Mouse (Mus musculus) hindbrain, embryonic 14.5 days (tissue): ENCODE measurements around the gene Tfrc. TPM values are rescaled to one million over a fixed set of nuclear protein-coding genes. Genes with fewer than 3 reads are reported as not detected.

Source experiments
- ATAC-seq: fragments of 200-750 bp; cut with Nextera tagmentation; 2 replicates; pipeline ENCODE4 v1.8.0; 2017; ENCODE audit warnings: moderate number of reproducible peaks, mild to moderate bottlenecking, moderate TSS enrichment, moderate library complexity; ENCODE audit not compliant: low FRiP score
- DNase-seq: peaks from one replicate; pipeline ENCODE4 v3.0.0-alpha.2; 2015; ENCODE audit warnings: low spot score
- H3K27ac ChIP-seq: fragments of 300-500 bp; sonication (generic); 2 replicates; pipeline ENCODE4 v1.5.1; 2014; ENCODE audit warnings: mild to moderate bottlenecking, moderate library complexity
- H3K27me3 ChIP-seq: fragments of 300-500 bp; sonication (generic); 2 replicates; pipeline ENCODE4 v1.6.1; 2014; ENCODE audit warnings: mild to moderate bottlenecking, low read length, mixed read lengths; ENCODE audit not compliant: control insufficient read depth, insufficient read depth
- H3K36me3 ChIP-seq: fragments of 300-500 bp; sonication (generic); replicated peaks from 2 replicates; pipeline ENCODE4 v1.6.1; 2014; ENCODE audit not compliant: control insufficient read depth, insufficient read depth
- H3K4me1 ChIP-seq: fragments of 300-500 bp; sonication (generic); replicated peaks from 2 replicates; pipeline ENCODE4 v1.6.1; 2014; ENCODE audit warnings: antibody characterized with exemption, low read length, mixed read lengths; ENCODE audit not compliant: control insufficient read depth, insufficient read depth
- H3K4me2 ChIP-seq: fragments of 300-500 bp; sonication (generic); replicated peaks from 2 replicates; pipeline ENCODE4 v1.6.1; 2014; ENCODE audit warnings: mild to moderate bottlenecking, moderate library complexity
- H3K4me3 ChIP-seq: fragments of 300-500 bp; sonication (generic); replicated peaks from 2 replicates; pipeline ENCODE4 v1.5.1; 2014; ENCODE audit warnings: mild to moderate bottlenecking, low read length
- H3K9ac ChIP-seq: fragments of 300-500 bp; sonication (generic); 2 replicates; pipeline ENCODE4 v1.6.1; 2014
- H3K9me3 ChIP-seq: fragments of 300-500 bp; sonication (generic); 2 replicates; pipeline ENCODE4 v1.6.1; 2016; ENCODE audit warnings: low read length; ENCODE audit not compliant: control insufficient read depth
- WGBS: fragments of 180-500 bp; shearing (Covaris S2); extraction: QIAGEN DNeasy Blood & Tissue Kit; methylation state at CpG from one replicate; pipeline ENCODE4 v1.1.7; 2014; 5-methylcytosine and 5-hydroxymethylcytosine counted together
- polyA plus RNA-seq: library from polyadenylated mRNA; unstranded; fragments of >200 nt; fragmentation: Nextera tagmentation; extraction: Ambion mirVana; gene quantifications from 2 replicates; pipeline ENCODE4 v1.2.1, GENCODE M21; 2014

Gene Tfrc
- polyA plus RNA-seq, 1 experiment from 2014 or later = 65.1 TPM

DNA sequence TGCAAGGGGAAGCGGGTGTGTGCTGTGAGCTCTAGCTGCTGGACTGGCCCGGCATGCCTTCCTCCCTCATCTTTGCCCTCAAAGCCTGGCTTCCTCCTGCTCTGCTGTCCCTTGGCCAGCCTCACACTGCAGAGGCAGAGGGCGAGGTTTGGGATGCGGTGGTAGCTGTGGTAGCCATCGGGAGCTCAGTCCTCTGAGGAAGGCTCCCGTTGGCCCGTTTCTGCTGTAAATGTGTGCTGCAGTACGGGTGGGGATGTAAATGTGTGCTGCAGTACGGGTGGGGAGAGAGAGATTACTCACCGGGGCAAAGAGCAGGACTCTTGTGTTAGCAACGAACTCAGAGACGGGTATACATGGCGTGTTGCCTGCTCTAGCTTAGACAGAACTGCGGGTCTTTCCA, 70.1 kb downstream of the Tfrc start:
- no peaks in the 10 kb centered on the region for H3K4me1 ChIP-seq
- H3K27ac ChIP-seq = no peak overlapping the region
- no peaks in the 10 kb centered on the region for H3K27me3 ChIP-seq
- H3K9ac ChIP-seq = no peak overlapping the region
- no peak for DNase-seq
- no peaks in the 10 kb centered on the region for H3K9me3 ChIP-seq
- no peak overlapping the region for H3K4me3 ChIP-seq
- ATAC-seq = no peak
- H3K4me2 ChIP-seq = no peak overlapping the region
- WGBS = 91% methylated on average over 14 of the region's 14 CpGs
- H3K36me3 ChIP-seq = peaks cover 89% of the 10 kb centered on the region

DNA sequence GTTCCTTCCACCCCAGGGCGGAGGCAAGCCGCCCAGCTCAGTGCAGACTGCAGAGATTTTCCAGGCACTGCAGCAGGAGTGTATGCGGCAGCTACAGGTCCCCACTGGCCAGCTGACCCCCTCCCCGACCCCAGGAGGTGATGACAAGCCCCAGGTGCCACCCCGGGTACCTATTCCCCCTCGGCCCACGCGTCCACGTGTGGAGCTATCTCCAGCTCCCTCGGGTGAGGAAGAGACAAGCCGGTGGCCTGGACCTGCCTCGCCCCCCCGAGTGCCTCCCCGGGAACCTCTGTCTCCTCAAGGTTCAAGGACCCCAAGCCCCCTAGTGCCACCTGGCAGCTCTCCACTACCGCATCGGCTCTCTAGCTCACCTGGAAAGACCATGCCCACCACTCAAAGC, 71.3 kb downstream of the Tfrc start:
- Histone ChIP-seq H3K4me1 (no peaks in the 10 kb centered on the region), H3K9ac (no peak overlapping the region), H3K27ac (no peak overlapping the region), H3K36me3 (peaks cover 77% of the 10 kb centered on the region), H3K4me3 (no peak overlapping the region), H3K4me2 (no peak overlapping the region), H3K27me3 (no peaks in the 10 kb centered on the region), H3K9me3 (no peaks in the 10 kb centered on the region)
- WGBS = 94% methylated on average over 16 of the region's 16 CpGs
- DNase-seq (no peak), ATAC-seq (no peak)

DNA sequence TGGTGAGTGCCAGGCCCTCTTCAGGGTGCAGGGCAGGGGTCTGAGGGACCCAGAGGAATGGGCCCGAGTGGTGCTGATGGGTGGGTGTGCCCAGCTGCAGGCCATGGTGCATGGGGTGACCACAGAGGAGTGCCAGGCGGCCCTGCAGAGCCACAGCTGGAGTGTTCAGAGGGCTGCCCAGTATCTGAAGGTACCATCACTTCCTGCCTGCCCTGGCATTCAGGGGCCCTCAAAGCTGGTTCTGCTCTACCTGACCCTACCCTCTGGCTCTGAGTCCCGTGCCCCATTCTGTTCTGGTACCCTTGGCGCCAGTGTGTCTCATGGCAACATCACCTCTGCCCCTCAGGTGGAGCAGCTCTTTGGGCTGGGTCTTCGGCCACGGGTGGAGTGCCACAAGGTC, 72.1 kb downstream of the Tfrc start:
- Histone ChIP-seq H3K4me1 (no peaks in the 10 kb centered on the region), H3K27ac (no peak overlapping the region), H3K9me3 (no peaks in the 10 kb centered on the region), H3K9ac (no peak overlapping the region), H3K4me2 (no peak overlapping the region), H3K27me3 (no peaks in the 10 kb centered on the region), H3K4me3 (no peak overlapping the region), H3K36me3 (peaks cover 69% of the 10 kb centered on the region)
- DNase-seq (no peak), ATAC-seq (no peak; the same call in 1 of the 2 replicates)
- WGBS = 94% methylated on average over 6 of the region's 6 CpGs

DNA sequence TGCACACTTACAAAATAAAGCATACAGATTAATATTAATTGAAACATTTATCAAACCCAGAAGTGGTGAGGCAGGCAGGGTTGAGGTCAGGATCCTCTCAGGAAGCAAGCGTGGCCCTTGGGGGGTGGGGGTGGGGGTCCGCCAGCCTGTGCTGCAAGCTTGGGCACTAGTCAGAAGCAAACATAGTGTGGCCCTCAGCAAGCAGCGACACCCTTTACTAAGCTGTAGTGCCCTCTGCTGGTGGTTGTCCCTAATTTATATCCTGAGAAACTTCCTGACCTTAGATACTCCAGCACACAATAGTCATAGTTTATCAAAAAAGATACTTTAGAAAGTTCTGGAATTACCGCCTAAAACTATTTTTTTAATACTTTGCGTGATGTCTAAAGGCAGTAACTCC, 73.5 kb downstream of the Tfrc start:
- Histone ChIP-seq H3K27ac (no peak overlapping the region), H3K4me2 (no peak overlapping the region), H3K4me3 (no peak overlapping the region), H3K36me3 (peaks cover 57% of the 10 kb centered on the region), H3K9ac (no peak overlapping the region), H3K4me1 (no peaks in the 10 kb centered on the region), H3K9me3 (no peaks in the 10 kb centered on the region), H3K27me3 (no peaks in the 10 kb centered on the region)
- ATAC-seq (no peak), DNase-seq (peak; percentile 81)
- 33% methylated on average over 5 of the region's 5 CpGs for WGBS

Other genes starting within 250 kb of the Tfrc start
- not detected in 2 replicates for gene Tm4sf19, start 208.4 kb upstream of the Tfrc start, polyA plus RNA-seq
- gene Tctex1d2, start 189.2 kb upstream of the Tfrc start, polyA plus RNA-seq = 37.5 and 49.7 TPM in 2 replicates
- 53.1 and 54.5 TPM in 2 replicates for gene Pcyt1a, start 178.0 kb upstream of the Tfrc start, polyA plus RNA-seq
- gene Slc51a, start 121.0 kb upstream of the Tfrc start, polyA plus RNA-seq = 0.23 and 0.47 TPM in 2 replicates
- not detected in 2 replicates for gene Zdhhc19, start 112.7 kb upstream of the Tfrc start, polyA plus RNA-seq
- 17.4 and 20.0 TPM in 2 replicates for gene Tnk2, start 35.0 kb downstream of the Tfrc start, polyA plus RNA-seq
- gene Muc4, start 127.0 kb downstream of the Tfrc start, polyA plus RNA-seq = not detected in 2 replicates
- gene Muc20, start 188.5 kb downstream of the Tfrc start, polyA plus RNA-seq = not detected in 2 replicates
- gene Smbd1, start 201.6 kb downstream of the Tfrc start, polyA plus RNA-seq = not detected in 2 replicates